Mouse (Mus musculus) macrophage (primary cell): ENCODE measurements around the gene Mical1. TPM values are rescaled to one million over a fixed set of nuclear protein-coding genes. Genes with fewer than 3 reads are reported as not detected.
A peak's percentile ranks its signal among the peaks of the same experiment; 100 is the strongest.

ENCODE experiments used
- H3K27ac ChIP-seq: fragments of 350-480 bp; formaldehyde crosslinking; 2 replicates; pipeline ENCODE4 v1.9.0; 2021
- H3K36me3 ChIP-seq: fragments of 350-480 bp; formaldehyde crosslinking; 2 replicates; pipeline ENCODE4 v1.9.0; 2021; ENCODE audit errors: inconsistent target
- H3K4me3 ChIP-seq: fragments of 350-480 bp; formaldehyde crosslinking; 2 replicates; pipeline ENCODE4 v1.9.0; 2021; ENCODE audit errors: inconsistent target
- H3K79me2 ChIP-seq: fragments of 350-480 bp; formaldehyde crosslinking; 2 replicates; pipeline ENCODE4 v1.9.0; 2021; ENCODE audit errors: inconsistent target
- WGBS: methylation state at CpG from one replicate; pipeline ENCODE4 v1.1.7; 2026; ENCODE audit warnings: inconsistent platforms; ENCODE audit not compliant: missing documents; 5-methylcytosine and 5-hydroxymethylcytosine counted together
- polyA plus RNA-seq: library from polyadenylated mRNA; stranded (reverse); fragments of 250-400 nt; gene quantifications from 3 replicates; pipeline ENCODE4 v1.2.4, GENCODE M21; 2018; ENCODE audit warnings: inconsistent platforms

Mical1 gene
- polyA plus RNA-seq, 1 experiment from 2014 or later = 31.3 TPM

- WGBS = 95% methylated on average over 15 of the region's 15 CpGs
- Histone ChIP-seq H3K4me3 (no peak overlapping the region), H3K36me3 (peaks cover 25% of the 10 kb centered on the region), H3K27ac (no peak overlapping the region), H3K79me2 (no peaks in the 10 kb centered on the region)
Measured at GRCm38 (mm10) chr10:41464401-41464955, 11.6 kb upstream of the Mical1 start.

GRCm38 (mm10) chr10:41467325-41467724 is 8.8 kb upstream of the Mical1 start:
- Histone ChIP-seq H3K79me2 (no peaks in the 10 kb centered on the region), H3K27ac (no peak overlapping the region), H3K36me3 (peaks cover 17% of the 10 kb centered on the region), H3K4me3 (no peak overlapping the region)
- WGBS = 88% methylated on average over 6 of the region's 6 CpGs

- no peak overlapping the region for H3K27ac ChIP-seq
- H3K4me3 ChIP-seq = no peak overlapping the region
- WGBS = 89% methylated on average over 3 of the region's 3 CpGs
- H3K79me2 ChIP-seq = no peaks in the 10 kb centered on the region
- no peaks in the 10 kb centered on the region for H3K36me3 ChIP-seq
Measured at GRCm38 (mm10) chr10:41470693-41471092, 5.4 kb upstream of the Mical1 start.

GRCm38 (mm10) chr10:41472534-41472933 is 3.6 kb upstream of the Mical1 start:
- Histone ChIP-seq H3K27ac (no peak overlapping the region), H3K36me3 (no peaks in the 10 kb centered on the region), H3K4me3 (no peak overlapping the region)

GRCm38 (mm10) chr10:41472962-41473481 is 3.1 kb upstream of the Mical1 start:
- WGBS = 29% methylated on average over 5 of the region's 5 CpGs
- Histone ChIP-seq H3K36me3 (no peaks in the 10 kb centered on the region), H3K4me3 (no peak overlapping the region), H3K79me2 (peaks cover 6% of the 10 kb centered on the region; the same call in 1 of the 2 replicates), H3K27ac (peak overlapping the region; percentile 80)

More at GRCm38 (mm10) chr10:41472534-41472933, 3.6 kb upstream of the Mical1 start:
- peaks cover under 1% of the 10 kb centered on the region; the same call in 1 of the 2 replicates for H3K79me2 ChIP-seq

GRCm38 (mm10) chr10:41473782-41474468 is 2.2 kb upstream of the Mical1 start:
- Histone ChIP-seq H3K4me3 (no peak overlapping the region), H3K36me3 (0 out of 2 replicates have a peak, but pooled peaks cover under 1% of the 10 kb centered on the region), H3K27ac (peak overlapping the region; percentile 80), H3K79me2 (peaks cover 15% of the 10 kb centered on the region; the same call in 1 of the 2 replicates)
- WGBS = 17% methylated on average over 4 of the region's 6 CpGs

- peaks cover 9% of the 10 kb centered on the region; the same call in 1 of the 2 replicates for H3K36me3 ChIP-seq
- peaks cover 17% of the 10 kb centered on the region; the same call in 1 of the 2 replicates for H3K79me2 ChIP-seq
- 100% methylated on average over 1 of the region's 1 CpGs for WGBS
Measured at GRCm38 (mm10) chr10:41474981-41475391, 1.1 kb upstream of the Mical1 start.

GRCm38 (mm10) chr10:41477018-41477277 is 834 bp downstream of the Mical1 start:
- H3K4me3 ChIP-seq = peak overlapping the region; percentile 78
- peak overlapping the region; percentile 80 for H3K27ac ChIP-seq
- H3K79me2 ChIP-seq = peaks cover 17% of the 10 kb centered on the region; the same call in 1 of the 2 replicates
- H3K36me3 ChIP-seq = peaks cover 26% of the 10 kb centered on the region; the same call in 1 of the 2 replicates
- 0% methylated on average over 9 of the region's 9 CpGs for WGBS

More at GRCm38 (mm10) chr10:41474981-41475391, 1.1 kb upstream of the Mical1 start:
- Histone ChIP-seq H3K4me3 (no peak overlapping the region), H3K27ac (peak overlapping the region; percentile 80)

GRCm38 (mm10) chr10:41477278-41478181 is 1.4 kb downstream of the Mical1 start:
- WGBS = 4% methylated on average over 20 of the region's 20 CpGs
- H3K27ac ChIP-seq = peak overlapping the region; percentile 80
- peak overlapping the region; percentile 78 for H3K4me3 ChIP-seq

GRCm38 (mm10) chr10:41479961-41480360 is 3.8 kb downstream of the Mical1 start:
- Histone ChIP-seq H3K79me2 (peaks cover 17% of the 10 kb centered on the region; the same call in 1 of the 2 replicates), H3K27ac (no peak overlapping the region), H3K4me3 (no peak overlapping the region), H3K36me3 (peaks cover 53% of the 10 kb centered on the region; the same call in 1 of the 2 replicates)
- 100% methylated on average over 3 of the region's 3 CpGs for WGBS

More at GRCm38 (mm10) chr10:41477278-41478181, 1.4 kb downstream of the Mical1 start:
- H3K79me2 ChIP-seq = peaks cover 17% of the 10 kb centered on the region; the same call in 1 of the 2 replicates
- peaks cover 31% of the 10 kb centered on the region; the same call in 1 of the 2 replicates for H3K36me3 ChIP-seq

GRCm38 (mm10) chr10:41480938-41481880 is 5.1 kb downstream of the Mical1 start:
- Histone ChIP-seq H3K79me2 (peaks cover 17% of the 10 kb centered on the region; the same call in 1 of the 2 replicates), H3K4me3 (no peak overlapping the region), H3K27ac (no peak overlapping the region), H3K36me3 (peaks cover 65% of the 10 kb centered on the region)
- whole genome bisulfite sequencing = 96% methylated on average over 28 of the region's 33 CpGs

- no peak overlapping the region for H3K27ac ChIP-seq
- H3K79me2 ChIP-seq = peaks cover 17% of the 10 kb centered on the region; the same call in 1 of the 2 replicates
- 92% methylated on average over 6 of the region's 7 CpGs for WGBS
- peaks cover 78% of the 10 kb centered on the region for H3K36me3 ChIP-seq
- H3K4me3 ChIP-seq = no peak overlapping the region
Measured at GRCm38 (mm10) chr10:41482446-41482845, 6.3 kb downstream of the Mical1 start.

- H3K36me3 ChIP-seq = peaks cover 69% of the 10 kb centered on the region
- WGBS = 96% methylated on average over 16 of the region's 16 CpGs
Measured at GRCm38 (mm10) chr10:41485778-41486177, 9.7 kb downstream of the Mical1 start.

More at GRCm38 (mm10) chr10:41485778-41486177, 9.7 kb downstream of the Mical1 start:
- H3K79me2 ChIP-seq = no peaks in the 10 kb centered on the region
- no peak overlapping the region for H3K27ac ChIP-seq
- H3K4me3 ChIP-seq = no peak overlapping the region
